Mouse (Mus musculus): ENCODE data around the gene Nipsnap1.

DNA sequence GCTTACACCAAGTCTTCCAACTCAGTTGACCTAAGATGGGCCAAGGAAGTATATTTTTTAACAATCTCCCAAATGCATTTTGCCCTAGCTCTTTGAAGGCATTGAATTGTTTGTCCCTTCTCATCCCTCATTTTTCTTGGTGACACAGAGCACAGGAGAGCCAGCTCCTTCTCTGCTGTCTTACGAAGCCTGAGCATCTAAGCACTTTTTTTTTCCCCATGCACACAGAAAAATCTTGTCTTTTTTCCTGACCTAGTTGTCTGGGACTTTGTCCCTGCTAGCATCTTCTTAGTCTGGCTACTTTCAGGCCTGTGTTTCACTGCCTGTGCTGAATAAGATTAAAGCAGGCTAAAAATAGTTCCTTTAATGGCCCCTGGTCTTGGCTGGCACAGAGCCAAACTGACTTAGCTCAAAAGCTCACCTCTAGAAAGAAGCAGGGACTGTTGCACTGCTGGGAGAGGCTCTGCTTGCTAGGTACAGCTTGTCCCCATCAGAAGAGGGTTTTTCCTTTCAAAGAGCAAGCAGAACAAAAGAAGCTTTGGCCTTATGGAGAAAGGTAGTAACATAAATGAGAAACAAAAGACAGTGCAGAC lies 57.4 kb downstream of the Nipsnap1 start:
- TF ChIP-seq CTCF (IDR thresholded peaks at IDR 0.05; ENCODE audit: control insufficient read depth, insufficient read depth, insufficient read length) = no peak
- TF ChIP-seq USF1 (IDR thresholded peaks at IDR 0.05; ENCODE audit: low read depth) = no peak
- no peak for TF ChIP-seq MYOG (IDR thresholded peaks at IDR 0.05; ENCODE audit: control insufficient read depth, extremely low read depth, insufficient read length)
- no peak for TF ChIP-seq MYOD1 (IDR thresholded peaks at IDR 0.05; ENCODE audit: control insufficient read depth, insufficient read length, low read depth)
- TF ChIP-seq MAX (IDR thresholded peaks at IDR 0.05) = no peak
- no peak for TF ChIP-seq CEBPB (IDR thresholded peaks at IDR 0.05; ENCODE audit: low read depth)
- no peak for TF ChIP-seq FOSL1 (IDR thresholded peaks at IDR 0.05; ENCODE audit: insufficient read depth, low read length, poor library complexity, severe bottlenecking)

Measured in C2C12 (cell line).